Mouse (Mus musculus): ENCODE data around the gene Lgals8.

Gene Lgals8

DNA sequence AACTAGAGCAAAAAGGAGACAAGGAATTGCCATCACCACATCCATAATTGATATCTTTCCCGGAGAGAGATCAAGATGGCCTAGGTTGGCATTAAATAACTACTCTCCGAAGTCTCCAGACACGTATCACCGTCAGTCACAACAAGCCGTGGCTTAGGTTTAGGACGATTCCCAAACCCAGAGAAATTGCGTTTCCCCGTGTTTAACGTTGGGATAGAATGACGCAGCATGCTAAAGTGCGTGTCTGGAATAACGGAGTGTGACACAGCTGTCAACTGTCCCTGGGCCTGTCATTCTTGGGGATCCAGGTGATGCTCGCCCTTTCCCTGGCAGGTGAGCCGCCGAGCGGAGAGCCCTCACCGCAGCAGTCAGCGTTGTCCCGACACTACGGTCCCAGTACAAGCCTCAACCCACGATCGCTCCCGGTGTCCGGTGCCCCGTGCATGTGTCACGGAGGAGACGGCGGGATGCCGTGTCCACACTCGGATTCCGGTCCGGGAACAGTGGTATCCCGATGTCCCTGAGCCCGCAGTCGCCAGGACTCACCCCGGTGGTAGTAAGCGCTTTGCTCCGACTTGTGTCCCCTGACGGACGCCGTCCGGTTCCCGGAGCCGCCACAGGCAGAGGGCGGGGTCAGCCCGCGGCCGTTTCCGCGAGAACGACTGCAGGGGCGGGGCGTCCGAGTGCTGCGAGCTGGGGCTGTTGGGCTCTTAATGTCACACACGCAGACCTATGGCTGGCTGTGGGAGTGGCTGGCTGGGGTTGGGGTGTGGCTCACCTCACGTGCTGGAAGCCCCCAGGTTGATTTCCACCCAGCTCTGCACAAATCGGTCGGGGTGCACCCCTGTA, 3.6 kb downstream of the Lgals8 start:
- peak; percentile 94 to 96 for DNase-seq (ENCODE audit: low spot score in 2 of 2)

DNA sequence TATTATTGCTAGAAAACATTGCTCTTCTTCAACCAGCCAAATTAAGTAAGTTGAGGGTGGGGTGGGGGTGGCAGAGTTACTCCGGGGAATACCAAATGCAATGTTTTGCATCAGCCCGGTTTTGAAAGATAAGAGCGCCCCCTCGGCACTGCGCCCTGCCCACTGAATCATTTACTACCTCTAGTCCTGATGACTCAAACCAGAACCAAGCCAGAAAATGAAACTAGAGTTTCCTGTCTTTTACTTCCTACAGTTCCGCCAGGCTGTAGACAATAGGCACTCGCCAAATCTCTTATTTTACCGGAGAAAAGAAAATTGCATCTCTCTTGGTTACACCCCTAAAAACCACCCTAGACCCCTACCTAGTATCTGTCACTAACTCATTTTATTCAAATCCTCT, 4.3 kb downstream of the Lgals8 start:
- peak; percentile 26 to 57 for DNase-seq (ENCODE audit: low spot score in 2 of 2)

DNA sequence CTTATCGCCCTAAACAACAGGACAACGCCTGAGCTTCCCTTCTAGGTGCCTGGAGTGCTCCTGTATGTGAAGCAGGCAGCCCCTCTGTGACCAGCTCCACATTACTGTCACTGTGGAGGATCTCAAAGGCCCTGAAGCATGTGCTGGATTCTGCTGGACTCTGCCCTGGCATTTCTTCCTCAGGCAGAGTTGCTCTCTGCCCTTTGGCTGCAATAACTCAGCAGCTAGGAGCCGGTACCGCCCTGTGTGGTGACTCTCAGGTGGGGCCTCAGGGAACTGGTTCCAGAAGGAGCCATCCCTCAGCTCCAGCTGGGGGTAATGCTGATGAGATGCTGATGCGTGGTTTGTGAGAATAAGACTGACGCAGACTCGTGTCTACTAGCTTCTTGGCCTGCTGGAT, 8.0 kb downstream of the Lgals8 start:
- no peak for DNase-seq (ENCODE audit: low spot score in 2 of 2)

DNA sequence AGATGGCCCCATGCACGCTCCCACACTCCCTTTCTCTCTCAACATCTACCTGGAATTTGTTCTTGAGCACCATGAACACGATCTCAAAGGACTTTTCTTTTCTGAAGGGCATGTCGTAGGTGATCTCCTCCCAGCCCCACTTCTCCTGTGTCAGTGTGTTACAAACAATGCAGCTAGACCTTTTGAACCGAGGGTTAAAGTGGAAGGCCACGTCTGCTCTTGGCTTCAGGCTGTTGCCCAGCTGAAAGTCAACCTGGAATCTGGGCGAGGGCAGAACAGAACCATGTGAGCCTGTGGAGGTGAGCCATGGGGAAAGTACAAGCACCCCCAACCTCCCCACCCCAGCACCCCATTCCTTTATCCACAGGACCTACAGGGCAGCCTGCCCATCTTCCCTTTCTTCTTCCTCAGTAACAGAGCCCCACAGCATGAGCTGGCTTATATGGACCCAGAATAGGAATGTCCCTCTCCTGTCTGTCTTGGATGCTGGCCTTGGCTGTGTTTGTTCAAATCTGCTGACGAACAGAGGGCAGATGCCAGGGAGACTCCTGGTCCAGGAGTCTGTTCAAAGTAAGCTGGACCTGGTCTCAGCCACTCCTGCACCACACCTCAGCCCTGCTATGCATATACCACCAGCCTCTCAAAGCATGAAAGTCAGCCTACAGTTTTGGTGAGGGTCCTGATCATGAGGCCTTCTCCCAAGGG, 9.9 kb downstream of the Lgals8 start:
- no peak for DNase-seq (ENCODE audit: low spot score in 2 of 2)

DNA sequence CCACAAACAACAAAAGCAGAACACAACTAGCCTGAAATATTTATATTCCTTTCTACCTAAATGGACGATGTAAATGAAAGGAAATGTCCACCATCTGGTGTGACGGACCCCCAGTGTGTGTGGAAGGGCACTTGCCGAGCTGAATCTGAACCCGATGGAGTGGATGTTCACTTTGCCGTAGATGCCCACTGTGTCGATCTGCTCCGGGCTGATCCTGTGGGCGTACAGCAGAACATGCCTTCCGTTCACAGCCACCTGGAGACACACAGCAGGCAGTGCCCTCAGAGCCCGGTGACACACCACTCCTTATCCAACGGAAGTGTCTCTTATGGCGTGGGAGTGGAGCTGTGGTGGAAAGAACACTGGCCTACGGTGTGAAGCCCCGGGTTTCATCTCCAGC, 11.6 kb downstream of the Lgals8 start:
- DNase-seq (ENCODE audit: low spot score in 2 of 2): no peak

DNA sequence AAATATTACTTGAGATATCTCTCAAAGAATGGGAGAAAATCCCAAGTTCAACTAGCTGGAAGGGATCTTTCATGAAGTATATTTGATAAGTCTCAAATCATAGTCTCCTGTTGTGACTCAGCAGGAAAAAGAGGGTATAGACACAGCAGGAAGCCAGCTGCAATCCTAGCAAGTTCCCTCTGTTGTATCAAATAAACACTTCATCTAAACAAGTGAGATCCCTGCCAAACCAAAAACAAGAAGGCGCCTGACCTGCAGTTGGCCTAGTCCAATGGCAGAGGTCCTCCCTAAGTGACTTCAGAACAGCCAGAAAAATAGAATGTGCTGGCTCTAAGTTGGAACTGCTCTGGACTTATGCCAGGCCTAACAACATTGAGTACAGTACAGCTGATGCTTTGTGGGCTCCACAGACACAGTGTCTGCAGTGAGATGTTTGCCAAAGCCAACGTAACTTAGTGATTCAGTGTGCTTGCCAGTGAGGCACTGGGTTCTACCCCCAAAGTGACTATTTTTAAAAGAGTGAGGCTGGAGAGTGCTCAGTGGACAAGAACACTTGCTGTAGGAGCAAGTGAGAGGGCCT, 22.6 kb downstream of the Lgals8 start:
- DNase-seq (ENCODE audit: low spot score in 2 of 2): no peak

DNA sequence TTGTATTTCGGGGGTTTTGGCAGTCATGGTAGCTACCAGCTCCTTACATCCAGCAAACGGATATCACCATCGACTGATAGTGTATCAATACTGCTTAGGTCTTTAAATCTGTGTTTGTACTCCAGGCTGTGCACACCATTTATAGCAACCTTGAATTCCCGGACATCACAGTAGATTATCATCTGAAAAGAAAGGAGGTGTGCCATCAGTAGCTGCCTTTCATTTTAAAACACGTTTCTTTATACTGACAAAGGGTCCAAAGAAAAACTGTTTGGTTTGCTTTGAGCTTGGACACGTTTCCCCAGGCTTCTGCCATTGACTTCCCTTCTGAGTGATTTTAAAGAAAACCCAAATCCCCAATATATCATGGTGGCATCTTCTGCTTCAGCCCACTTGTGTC, 23.9 kb downstream of the Lgals8 start:
- no peak for DNase-seq (ENCODE audit: low spot score in 2 of 2)

DNA sequence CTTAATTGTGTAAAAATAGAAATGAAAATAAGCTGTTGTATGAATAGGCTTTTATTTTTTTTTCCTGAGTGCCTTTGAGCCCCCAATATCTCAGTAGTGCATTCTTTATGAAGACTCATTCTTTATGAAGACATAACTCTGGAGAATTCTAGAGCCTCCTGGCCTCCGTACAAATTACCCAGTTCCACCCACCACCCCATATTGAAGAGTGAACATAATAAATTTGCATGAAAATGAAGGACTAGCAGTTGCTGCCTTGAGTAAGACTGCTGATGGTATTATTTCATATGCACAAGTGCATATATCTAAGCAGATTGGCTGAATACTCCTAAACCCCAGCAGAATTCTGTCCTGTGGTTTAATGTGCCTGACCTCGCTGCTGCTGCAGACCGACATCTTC, 25.2 kb downstream of the Lgals8 start:
- no peak for DNase-seq (ENCODE audit: low spot score in 2 of 2)

DNA sequence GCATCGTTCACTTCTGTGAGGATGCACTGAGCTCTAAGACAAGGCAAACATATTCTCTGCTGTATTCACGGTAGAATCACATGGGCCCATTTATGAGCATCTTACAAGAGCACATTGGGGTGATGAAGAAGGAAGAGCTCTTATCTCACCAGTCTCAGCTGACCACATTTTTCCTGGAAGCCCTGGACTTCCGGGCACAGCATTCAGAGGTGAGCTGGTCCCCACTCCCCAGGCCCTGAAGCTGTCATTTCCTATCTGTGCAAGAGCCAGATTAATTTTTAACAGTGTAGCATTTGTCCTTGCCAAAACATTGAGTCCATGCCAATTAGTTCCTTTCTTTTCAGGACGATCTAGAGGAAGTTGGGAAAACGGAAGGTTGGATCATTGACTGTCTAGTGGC, 30.9 kb downstream of the Lgals8 start:
- no peak for DNase-seq (ENCODE audit: low spot score in 2 of 2)

DNA sequence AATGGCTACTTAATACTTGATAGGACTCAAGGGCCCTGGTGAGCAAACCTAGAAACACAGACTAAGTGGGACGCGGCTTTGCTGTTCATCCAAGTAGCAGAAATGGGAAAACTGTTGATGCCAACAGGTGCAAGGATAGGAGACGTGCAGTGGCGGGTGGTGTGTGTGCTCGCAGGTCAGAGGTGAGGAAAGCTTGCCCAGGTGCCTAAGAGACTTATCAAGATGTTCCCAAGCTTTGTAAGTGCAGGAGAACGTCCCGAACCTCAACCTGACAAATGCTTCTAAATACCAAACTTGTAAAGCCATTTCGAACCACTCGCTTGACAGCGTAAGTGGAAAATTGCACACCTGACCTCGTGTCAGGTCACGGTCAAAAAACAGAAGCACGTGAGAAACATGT, 36.2 kb downstream of the Lgals8 start:
- no peak for DNase-seq (ENCODE audit: low spot score in 2 of 2)

DNA sequence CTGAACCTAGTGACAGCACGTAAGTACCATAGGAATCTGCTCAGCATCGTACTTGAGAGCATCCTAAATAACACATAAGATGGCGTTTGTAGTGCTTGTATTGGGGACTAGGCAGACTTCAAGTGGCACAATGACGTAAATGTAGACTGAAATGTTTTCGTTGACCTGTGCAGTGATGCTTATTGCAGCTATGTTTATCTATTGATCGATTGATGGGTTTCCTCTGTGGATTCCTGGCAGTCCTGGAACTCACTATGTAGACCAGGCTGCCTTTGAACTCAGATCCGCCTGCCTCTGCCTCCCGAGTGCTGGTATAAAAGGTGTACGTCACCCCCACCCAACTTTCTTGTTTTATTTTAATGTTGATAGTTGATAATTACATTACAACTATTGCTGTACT, 44.1 kb downstream of the Lgals8 start:
- no peak for DNase-seq (ENCODE audit: low spot score in 2 of 2)

DNA sequence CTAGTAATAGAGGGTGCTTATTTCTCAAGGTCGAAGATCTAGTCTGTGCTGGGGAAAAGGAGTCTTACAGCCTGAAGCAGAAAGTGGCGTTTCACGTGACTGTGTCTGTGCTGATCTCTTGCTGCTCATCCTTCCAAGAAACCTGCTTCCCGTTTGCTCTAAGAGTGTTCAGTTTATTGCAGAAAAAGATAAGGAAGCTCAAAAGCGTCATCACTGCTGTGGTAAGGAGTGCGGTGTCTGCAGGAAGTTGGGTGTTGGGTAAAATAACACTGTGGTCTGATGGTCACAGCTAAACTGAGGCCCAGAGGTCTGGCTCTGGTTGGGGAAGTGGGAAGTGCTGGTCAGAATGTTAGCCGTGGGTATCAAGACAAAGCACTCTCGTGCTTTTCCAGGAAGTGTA, 52.7 kb downstream of the Lgals8 start:
- DNase-seq (ENCODE audit: low spot score in 2 of 2): peak in 1 of 2 experiments; percentile 5

DNA sequence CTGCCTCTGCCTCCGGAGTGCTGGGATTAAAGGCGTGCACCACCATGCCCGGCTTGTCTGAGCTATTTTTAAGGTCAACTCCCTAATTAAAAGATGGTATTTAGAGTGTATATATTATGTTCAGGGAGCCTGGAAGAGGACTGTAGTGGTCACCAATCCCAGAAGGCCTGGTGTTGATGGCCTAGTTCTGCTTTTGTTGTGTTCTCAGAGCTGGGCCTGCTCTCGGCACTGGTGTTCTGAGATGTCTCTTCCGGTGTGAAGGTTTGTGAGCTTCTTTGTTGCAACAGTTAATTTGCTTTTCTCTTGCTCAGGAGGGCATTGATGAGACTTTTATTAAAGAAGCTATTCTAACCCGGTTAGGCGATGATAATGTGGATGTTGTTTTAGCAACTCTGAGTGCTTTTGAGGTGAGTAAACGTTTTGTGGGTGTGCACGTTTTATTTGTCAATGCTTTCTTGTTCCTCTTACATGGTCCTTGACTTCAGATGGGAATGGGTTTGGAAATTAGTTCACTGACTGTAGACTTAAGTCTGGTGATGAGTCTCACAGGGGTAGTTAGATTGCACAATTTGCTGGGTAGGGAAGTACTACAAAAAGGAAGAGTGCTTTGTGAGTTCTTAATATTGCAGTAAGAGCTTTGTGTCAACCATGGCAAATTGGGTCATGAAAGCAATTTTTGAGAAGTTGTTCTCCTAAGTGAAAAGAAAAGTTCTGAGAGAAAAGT, 56.2 kb downstream of the Lgals8 start:
- no peak for DNase-seq (ENCODE audit: low spot score in 2 of 2)

DNA sequence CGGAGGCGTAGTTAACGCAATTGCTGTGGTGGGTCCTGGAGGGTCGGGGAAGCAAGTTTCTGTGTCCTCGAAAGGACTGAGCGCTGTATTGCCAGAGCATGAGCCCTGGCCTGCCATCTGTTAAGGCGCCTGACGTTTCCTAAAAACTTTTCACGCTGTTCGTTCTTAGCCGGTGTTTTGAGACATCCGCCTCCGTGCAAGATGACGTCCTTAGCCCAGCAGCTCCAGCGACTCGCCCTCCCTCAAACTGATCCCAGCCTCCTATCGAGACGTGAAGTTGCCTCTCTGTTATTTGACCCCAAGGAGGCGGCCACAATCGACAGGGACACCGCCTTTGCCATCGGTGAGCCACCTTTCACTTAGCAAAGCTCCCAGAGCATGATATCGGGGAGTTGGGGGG, 69.2 kb downstream of the Lgals8 start:
- DNase-seq (ENCODE audit: low spot score in 2 of 2): no peak

DNA sequence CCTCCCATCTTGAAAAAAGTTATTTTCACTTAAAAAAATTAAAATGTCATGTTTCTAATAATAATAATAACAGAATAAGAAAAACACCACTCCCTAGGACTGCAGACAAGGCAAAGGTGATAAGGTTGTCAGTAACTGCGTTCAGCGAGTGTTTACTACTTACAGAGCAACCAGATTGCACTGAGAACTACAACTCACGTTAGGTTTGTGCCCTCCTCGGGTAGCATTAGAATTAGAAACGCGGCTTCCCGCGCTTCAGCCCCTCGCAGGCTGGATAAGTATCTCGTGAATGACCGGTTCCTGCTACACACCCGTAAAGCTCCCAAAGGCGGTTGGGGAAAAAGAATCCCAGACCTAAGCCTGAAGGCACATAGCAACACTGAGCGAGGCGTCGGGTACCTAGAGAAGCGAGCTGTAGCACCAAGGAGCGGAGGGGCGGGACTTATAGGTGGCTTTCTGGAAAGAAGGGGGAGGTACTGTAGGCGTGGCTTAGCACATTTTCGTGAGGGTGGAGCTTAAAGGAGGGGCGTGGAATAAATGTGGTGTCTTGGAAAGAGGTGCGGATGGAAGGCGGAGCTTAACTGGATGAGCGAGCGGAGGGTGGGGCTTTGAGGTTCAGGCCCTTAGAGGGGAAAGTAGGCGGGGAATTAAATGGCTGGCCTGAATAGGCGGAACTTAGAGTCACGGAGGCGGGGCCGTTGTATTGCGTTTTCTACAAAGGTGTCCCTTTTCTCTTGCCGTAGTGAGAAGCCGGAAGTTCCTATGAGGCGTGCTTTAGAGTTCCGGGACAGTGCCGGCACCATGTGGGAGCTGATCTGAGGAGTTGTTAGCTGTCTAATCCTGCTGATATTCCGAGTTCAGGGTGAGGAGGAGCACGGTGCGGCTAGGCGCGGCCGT, 69.9 kb downstream of the Lgals8 start, which contains the start of gene Heatr1:
Gene Heatr1 (plus strand): TSS at position 419 of the 897 bp plus-strand sequence.
- peak; percentile 95 for DNase-seq (ENCODE audit: low spot score in 2 of 2)

Data from urinary bladder, postnatal 36 days (tissue).